Mouse (Mus musculus) gastrocnemius, adult 2 months (tissue): Measurements from ENCODE around the gene Rdh8. TPM values are rescaled to one million over a fixed set of nuclear protein-coding genes. Genes with fewer than 3 reads are reported as not detected.
A peak's percentile ranks its signal among the peaks of the same experiment; 100 is the strongest.

ENCODE experiments used
- DNase-seq: peaks from one replicate; pipeline ENCODE4 v3.0.0; 2022
- H3K27ac ChIP-seq: fragments of 200-600 bp; 2 replicates; pipeline ENCODE4 v1.8.1; 2022; ENCODE audit warnings: mild to moderate bottlenecking
- H3K4me3 ChIP-seq: fragments of 200-600 bp; 2 replicates; pipeline ENCODE4 v1.8.1; 2022; ENCODE audit warnings: mild to moderate bottlenecking, moderate library complexity
- CTCF ChIP-seq: fragments of 200-600 bp; IDR thresholded peaks from 2 replicates; pipeline ENCODE4 v1.8.1; 2022; ENCODE audit warnings: antibody characterized with exemption, mild to moderate bottlenecking, moderate library complexity
- intact Hi-C: fragments of 180-260 bp; cut with DNase I; formaldehyde crosslinking; loops from one replicate; pipeline ENCODE4 v1.15.1; 2025
- total RNA-seq, 2 experiments: library from RNA; stranded (reverse); gene quantifications; 2 replicates each; pipeline ENCODE4 v1.2.3; 2021

Rdh8 gene
- total RNA-seq, 2 experiments from 2014 or later = 0.56 TPM; not detected in 1

GRCm38 (mm10) chr9:20842211-20842610 lies 23.9 kb downstream of the Rdh8 start:
- H3K4me3 ChIP-seq = no peak overlapping the region
- intact Hi-C loops = no loop called here
- DNase-seq = no peak
- TF ChIP-seq CTCF = no peak
- H3K27ac ChIP-seq = no peak overlapping the region

GRCm38 (mm10) chr9:20842670-20843069 lies 24.4 kb downstream of the Rdh8 start:
- DNase-seq = no peak
- intact Hi-C loops = no loop called here
- peak; percentile 69 for TF ChIP-seq CTCF
- Histone ChIP-seq H3K27ac (no peak overlapping the region), H3K4me3 (no peak overlapping the region)

GRCm38 (mm10) chr9:20850179-20850578 lies 31.9 kb downstream of the Rdh8 start:
- DNase-seq = no peak
- Histone ChIP-seq H3K27ac (no peak overlapping the region), H3K4me3 (no peak overlapping the region)
- no peak for TF ChIP-seq CTCF
- intact Hi-C loops = no loop called here

GRCm38 (mm10) chr9:20857131-20857530 lies 38.8 kb downstream of the Rdh8 start:
- Histone ChIP-seq H3K4me3 (no peak overlapping the region), H3K27ac (no peak overlapping the region)
- intact Hi-C loops = no loop called here
- no peak for TF ChIP-seq CTCF
- DNase-seq = peak; percentile 51

- DNase-seq = no peak
- Histone ChIP-seq H3K27ac (no peak overlapping the region), H3K4me3 (no peak overlapping the region)
- no peak for TF ChIP-seq CTCF
- intact Hi-C loops = no loop called here
Observed at GRCm38 (mm10) chr9:20859926-20860325, 41.6 kb downstream of the Rdh8 start.

- Histone ChIP-seq H3K27ac (no peak overlapping the region), H3K4me3 (no peak overlapping the region)
- peak; percentile 37 for DNase-seq
- TF ChIP-seq CTCF = peak; percentile 57
- intact Hi-C loops = no loop called here
Observed at GRCm38 (mm10) chr9:20861821-20862220, 43.5 kb downstream of the Rdh8 start.

- no peak for DNase-seq
- H3K4me3 ChIP-seq = no peak overlapping the region
- no peak overlapping the region for H3K27ac ChIP-seq
- TF ChIP-seq CTCF = no peak
- intact Hi-C loops = no loop called here
Observed at GRCm38 (mm10) chr9:20862225-20862624, 43.9 kb downstream of the Rdh8 start.

- no peak overlapping the region for H3K27ac ChIP-seq
- intact Hi-C loops = no loop called here
- TF ChIP-seq CTCF = no peak
- no peak overlapping the region for H3K4me3 ChIP-seq
- DNase-seq = no peak
Observed at GRCm38 (mm10) chr9:20866879-20867278, 48.6 kb downstream of the Rdh8 start.

GRCm38 (mm10) chr9:20868448-20869001 lies 50.2 kb downstream of the Rdh8 start, which contains the start of gene A230050P20Rik:
Gene A230050P20Rik (plus strand): TSS chr9:20868642.
- DNase-seq = peak; percentile 67
- H3K4me3 ChIP-seq = peak within 1 kb of the TSS; percentile 76
- TF ChIP-seq CTCF = no peak
- intact Hi-C loops = no loop called here
- peak within 1 kb of the TSS; percentile 78 for H3K27ac ChIP-seq

GRCm38 (mm10) chr9:20869246-20869645 lies 50.9 kb downstream of the Rdh8 start:
- intact Hi-C loops = no loop called here
- no peak for DNase-seq
- peak overlapping the region; percentile 76 for H3K4me3 ChIP-seq

GRCm38 (mm10) chr9:20870211-20871173 lies 52.2 kb downstream of the Rdh8 start:
- intact Hi-C loops = no loop called here
- H3K4me3 ChIP-seq = no peak overlapping the region
- no peak overlapping the region for H3K27ac ChIP-seq
- DNase-seq = no peak
- peak; percentile 12; the same call in 1 of the 2 replicates for TF ChIP-seq CTCF

More at GRCm38 (mm10) chr9:20869246-20869645, 50.9 kb downstream of the Rdh8 start:
- no peak for TF ChIP-seq CTCF
- H3K27ac ChIP-seq = peak overlapping the region; percentile 78

GRCm38 (mm10) chr9:20872991-20873390 lies 54.7 kb downstream of the Rdh8 start:
- DNase-seq = no peak
- TF ChIP-seq CTCF = no peak
- intact Hi-C loops = no loop called here
- no peak overlapping the region for H3K27ac ChIP-seq
- no peak overlapping the region for H3K4me3 ChIP-seq

GRCm38 (mm10) chr9:20873521-20873920 lies 55.2 kb downstream of the Rdh8 start:
- DNase-seq = no peak
- H3K4me3 ChIP-seq = no peak overlapping the region
- TF ChIP-seq CTCF = no peak
- intact Hi-C loops = no loop called here
- H3K27ac ChIP-seq = no peak overlapping the region
